Mouse (Mus musculus) embryonic stem cell, embryonic (primary cell): ENCODE data around the gene Kdm2b.

ENCODE experiments used
- CTCF ChIA-PET, 4 experiments: fragments of 300-600 bp in 2 of 4; fragments of 350-600 bp in 2 of 4; sonication (Branson Sonifier 250); formaldehyde crosslinking; loops; one replicate each; lab custom pipeline; 2022; ENCODE audit warnings: inconsistent platforms in 2 of 4; lab: Charles Lee
- POLR2A ChIA-PET, 4 experiments: fragments of 300-600 bp in 2 of 4; fragments of 350-600 bp in 2 of 4; sonication (Branson Sonifier 250); formaldehyde crosslinking; loops; one replicate each; lab custom pipeline; 2022; ENCODE audit warnings: antibody characterized with exemption in 4 of 4, inconsistent platforms in 1 of 4; lab: Charles Lee

Gene Kdm2b

GRCm38 (mm10) chr5:122884594-122885348 is 104.9 kb downstream of the Kdm2b start:
- POLR2A ChIA-PET = interaction anchor here in 2 of 4 experiments (0.5 to 7.2 kb wide), 9 partner anchors 9 to 154 kb away, joined by 3 to 56 read pairs (median 4); no protein-coding TSS in a partner anchor
- CTCF ChIA-PET = interaction anchor here in 1 of 4 experiments (6.1 kb wide), 1 partner anchor 10 kb away, joined by 21 read pairs; no protein-coding TSS in a partner anchor

- ChIA-PET CTCF (interaction anchor here in 2 of 4 experiments (0.7 to 6.1 kb wide), 5 partner anchors 8 to 158 kb away, joined by 3 to 21 read pairs (median 5); partner anchors contain the start of gene Orai1 (in 1 of the 2)), POLR2A (interaction anchor here in 1 of 4 experiments (0.7 to 7.2 kb wide), 8 partner anchors 10 to 164 kb away, joined by 3 to 56 read pairs (median 4); partner anchors contain the start of gene Rnf34)
Observed at GRCm38 (mm10) chr5:122883652-122884235, 105.9 kb downstream of the Kdm2b start.

- ChIA-PET CTCF (interaction anchor here in 3 of 4 experiments (0.5 to 6.1 kb wide), 8 partner anchors 9 to 371 kb away, joined by 3 to 23 read pairs (median 4); partner anchors contain the start of gene Orai1 (in 1 of the 3)), POLR2A (interaction anchor here in 3 of 4 experiments (0.6 to 7.2 kb wide), 9 partner anchors 9 to 887 kb away, joined by 3 to 56 read pairs (median 5); partner anchors contain the start of gene Rnf34 (in 1 of the 3))
Observed at GRCm38 (mm10) chr5:122883237-122883636, 106.4 kb downstream of the Kdm2b start.

- ChIA-PET CTCF (interaction anchor here (0.5 to 6.1 kb wide), 13 partner anchors 12 to 429 kb away, joined by 3 to 23 read pairs (median 4); partner anchors contain the start of gene Orai1 (in 1 of the 4)), POLR2A (interaction anchor here in 3 of 4 experiments (0.5 to 7.2 kb wide), 24 partner anchors 8 to 887 kb away, joined by 3 to 56 read pairs (median 5); partner anchors contain the start of genes Rnf34 (in 2 of the 3) and Orai1 (in 1 of the 3))
Observed at GRCm38 (mm10) chr5:122882256-122883050, 107.2 kb downstream of the Kdm2b start.

GRCm38 (mm10) chr5:122881313-122881712 is 108.3 kb downstream of the Kdm2b start:
- ChIA-PET POLR2A (interaction anchor here in 2 of 4 experiments (0.6 to 7.2 kb wide), 24 partner anchors 9 to 347 kb away, joined by 3 to 56 read pairs (median 6); partner anchors contain the start of gene Rnf34 (in 1 of the 2)), CTCF (interaction anchor here (0.5 to 6.1 kb wide), 21 partner anchors 9 to 428 kb away, joined by 3 to 23 read pairs (median 4); no protein-coding TSS in a partner anchor)

- ChIA-PET POLR2A (interaction anchor here (0.6 to 7.2 kb wide), 41 partner anchors 8 to 450 kb away, joined by 3 to 56 read pairs (median 4); partner anchors contain the start of genes Anapc5 (in 1 of the 4) and Kdm2b (in 1 of the 4)), CTCF (interaction anchor here (0.5 to 6.1 kb wide), 18 partner anchors 9 to 427 kb away, joined by 3 to 23 read pairs (median 4); no protein-coding TSS in a partner anchor)
Observed at GRCm38 (mm10) chr5:122880241-122880980, 109.2 kb downstream of the Kdm2b start.

- ChIA-PET POLR2A (interaction anchor here in 2 of 4 experiments (0.5 to 7.1 kb wide), 3 partner anchors 9 to 99 kb away, joined by 3 to 46 read pairs (median 4); no protein-coding TSS in a partner anchor), CTCF (interaction anchor here in 2 of 4 experiments (0.7 to 1.2 kb wide), 2 partner anchors 49 to 187 kb away, joined by 3 to 4 read pairs; no protein-coding TSS in a partner anchor)
Observed at GRCm38 (mm10) chr5:122876671-122877070, 113.0 kb downstream of the Kdm2b start.

GRCm38 (mm10) chr5:122874359-122874758 is 115.3 kb downstream of the Kdm2b start:
- ChIA-PET CTCF (interaction anchor here in 1 of 4 experiments (0.6 kb wide), 1 partner anchor 409 kb away, joined by 3 read pairs; no protein-coding TSS in a partner anchor), POLR2A (interaction anchor here in 1 of 4 experiments (0.6 to 1.3 kb wide), 4 partner anchors 8 to 449 kb away, joined by 3 to 4 read pairs (median 3); no protein-coding TSS in a partner anchor)

- ChIA-PET CTCF (interaction anchor here in 1 of 4 experiments (0.6 kb wide), 1 partner anchor 408 kb away, joined by 3 read pairs; no protein-coding TSS in a partner anchor), POLR2A (interaction anchor here in 1 of 4 experiments (0.6 to 1.3 kb wide), 9 partner anchors 9 to 450 kb away, joined by 3 to 5 read pairs (median 3); no protein-coding TSS in a partner anchor)
Observed at GRCm38 (mm10) chr5:122873573-122873972, 116.0 kb downstream of the Kdm2b start.

GRCm38 (mm10) chr5:122872626-122873025 is 117.0 kb downstream of the Kdm2b start:
- POLR2A ChIA-PET = interaction anchor here in 3 of 4 experiments (0.5 to 1.8 kb wide), 19 partner anchors 8 to 404 kb away, joined by 3 to 7 read pairs (median 4); partner anchors contain the start of genes Atp2a2 (in 1 of the 3) and Rnf34 (in 1 of the 3)

GRCm38 (mm10) chr5:122863053-122863452 is 126.6 kb downstream of the Kdm2b start:
- POLR2A ChIA-PET = interaction anchor here in 1 of 4 experiments (0.5 to 3.7 kb wide), 10 partner anchors 9 to 704 kb away, joined by 3 to 20 read pairs (median 4); partner anchors contain the start of gene Rnf34
- CTCF ChIA-PET = interaction anchor here in 2 of 4 experiments (0.6 to 1.1 kb wide), 2 partner anchors 17 to 721 kb away, joined by 3 to 5 read pairs; no protein-coding TSS in a partner anchor

More at GRCm38 (mm10) chr5:122872626-122873025, 117.0 kb downstream of the Kdm2b start:
- CTCF ChIA-PET = interaction anchor here in 1 of 4 experiments (1.1 kb wide), 1 partner anchor 9 kb away, joined by 3 read pairs; no protein-coding TSS in a partner anchor

GRCm38 (mm10) chr5:122855858-122856257 is 133.8 kb downstream of the Kdm2b start:
- ChIA-PET CTCF (interaction anchor here in 2 of 4 experiments (0.6 to 1.0 kb wide), 3 partner anchors 69 to 1622 kb away, joined by 3 to 4 read pairs (median 3); partner anchors contain the start of gene Rilpl2 (in 1 of the 2)), POLR2A (interaction anchor here (0.6 to 5.4 kb wide), 11 partner anchors 12 to 599 kb away, joined by 3 to 34 read pairs (median 4); no protein-coding TSS in a partner anchor)

GRCm38 (mm10) chr5:122852611-122853010 is 137.0 kb downstream of the Kdm2b start:
- CTCF ChIA-PET = interaction anchor here in 1 of 4 experiments (0.6 to 1.7 kb wide), 2 partner anchors 28 to 897 kb away, joined by 3 read pairs; partner anchors contain the start of gene Kntc1
- POLR2A ChIA-PET = interaction anchor here in 3 of 4 experiments (0.6 to 3.0 kb wide), 27 partner anchors 9 to 1059 kb away, joined by 3 to 20 read pairs (median 5); partner anchors contain the start of genes Anapc5 (in 2 of the 3), Orai1 (in 1 of the 3) and Wdr66 (in 1 of the 3)

GRCm38 (mm10) chr5:122850319-122851002 is 139.2 kb downstream of the Kdm2b start:
- POLR2A ChIA-PET = interaction anchor here (0.6 to 2.6 kb wide), 33 partner anchors 10 to 299 kb away, joined by 3 to 23 read pairs (median 4); partner anchors contain the start of gene Anapc5 (in 3 of the 4)
- CTCF ChIA-PET = interaction anchor here in 3 of 4 experiments (0.7 to 1.3 kb wide), 5 partner anchors 26 to 124 kb away, joined by 3 to 5 read pairs (median 4); no protein-coding TSS in a partner anchor
